In genomic region chr5:113685471-113685870, GRCm38 (mm10) we compare ENCODE assay signal across 20 mouse cellular contexts. TPM values are rescaled to one million over a fixed set of nuclear protein-coding genes. Genes with fewer than 3 reads are reported as not detected.
"Had no signal": no experiment of that assay in that cellular context is flagged by ENCODE, and none has a peak within 500 bp of the region (broad histone marks: within the 10 kb centered on the region; RNA-seq: fewer than 3 reads in every experiment).

No protein-coding gene starts in this region.

- H3K27ac ChIP-seq: kidney, embryonic 15.5 days; limb, embryonic 12.5 days; liver, embryonic 13.5 days; lung, embryonic 15.5 days; midbrain, embryonic 13.5 days; neural tube, embryonic 13.5 days; stomach, embryonic 15.5 days had no signal

- ATAC-seq: liver, postnatal 0 days; midbrain, embryonic 13.5 days had no signal

- DNase-seq: kidney, adult 2 months; kidney, postnatal 14 days; layer of hippocampus, postnatal 36 days; liver; liver, embryonic 13.5 days; liver, postnatal 0 days; retina, postnatal 1 day; right cerebral cortex, postnatal 14 days; thymus, postnatal 36 days had no signal

- H3K27me3 ChIP-seq: kidney, embryonic 15.5 days; limb, embryonic 12.5 days; liver, embryonic 13.5 days; lung, embryonic 15.5 days; neural tube, embryonic 13.5 days; stomach, embryonic 15.5 days had no signal

- H3K4me1 ChIP-seq: kidney, embryonic 15.5 days; liver, embryonic 13.5 days; lung, embryonic 15.5 days; stomach, embryonic 15.5 days had no signal

- H3K4me3 ChIP-seq: kidney, embryonic 15.5 days; limb, embryonic 12.5 days; liver, embryonic 13.5 days; lung, embryonic 15.5 days; midbrain, embryonic 13.5 days; neural tube, embryonic 13.5 days; stomach, embryonic 15.5 days had no signal

RNA-seq across cellular contexts. Expression of gene 1700069L16Rik, which starts 39.1 kb away (rescaled TPM):
- total RNA-seq: layer of hippocampus, postnatal 36 days; left cerebral cortex, adult 8-10 months; left cerebral cortex, postnatal 25 days had no signal
- polyA plus RNA-seq: kidney, adult 2 months; kidney, embryonic 15.5 days; large intestine, adult 2 months; limb, embryonic 12.5 days; liver, embryonic 13.5 days; liver, postnatal 0 days; lung, embryonic 15.5 days; midbrain, embryonic 13.5 days; neural tube, embryonic 13.5 days; spleen, adult 2 months; stomach, embryonic 15.5 days; thymus, postnatal 0 days had no signal
